Mouse (Mus musculus): ENCODE measurements around the gene Map6. TPM values are rescaled to one million over a fixed set of nuclear protein-coding genes. Genes with fewer than 3 reads are reported as not detected.
A peak's percentile ranks its signal among the peaks of the same experiment; 100 is the strongest.

Gene Map6
- 153 and 155 TPM in 2 replicates for polyA plus RNA-seq (2015; fragmentation: Nextera tagmentation; extraction: Ambion mirVana)

GRCm38 (mm10) chr7:99267251-99267896 is at the start of gene Map6:
Gene Map6, plus strand, starts transcription at chr7:99267447.
- peak within 1 kb of the TSS; percentile 67 for H3K4me3 ChIP-seq
- H3K9ac ChIP-seq = peak within 1 kb of the TSS; percentile 81
- H3K4me1 ChIP-seq = peaks cover 40% of the 10 kb centered on the region
- H3K9me3 ChIP-seq = no peaks in the 10 kb centered on the region
- no peaks in the 10 kb centered on the region for H3K27me3 ChIP-seq (replicated peaks)
- under 1% methylated on average over 33 of the region's 34 CpGs for WGBS
- H3K4me2 ChIP-seq = peak within 1 kb of the TSS; percentile 90
- peak; percentile 79 for ATAC-seq (replicated peaks)
- H3K36me3 ChIP-seq (replicated peaks) = no peaks in the 10 kb centered on the region
- peak within 1 kb of the TSS; percentile 96 for H3K27ac ChIP-seq

GRCm38 (mm10) chr7:99224225-99224624 is 43.0 kb upstream of the Map6 start:
- no peaks in the 10 kb centered on the region for H3K36me3 ChIP-seq (replicated peaks)

GRCm38 (mm10) chr7:99224648-99225190 is 42.5 kb upstream of the Map6 start:
- no peaks in the 10 kb centered on the region for H3K9me3 ChIP-seq
- H3K9ac ChIP-seq = no peak overlapping the region
- WGBS = 39% methylated on average over 1 of the region's 1 CpGs
- no peak overlapping the region for H3K4me2 ChIP-seq
- no peak overlapping the region for H3K4me3 ChIP-seq
- no peak overlapping the region for H3K27ac ChIP-seq
- no peaks in the 10 kb centered on the region for H3K4me1 ChIP-seq
- ATAC-seq (replicated peaks) = no peak
- H3K27me3 ChIP-seq (replicated peaks) = no peaks in the 10 kb centered on the region
- H3K36me3 ChIP-seq (replicated peaks) = no peaks in the 10 kb centered on the region

More at GRCm38 (mm10) chr7:99224225-99224624, 43.0 kb upstream of the Map6 start:
- Histone ChIP-seq H3K9me3 (no peaks in the 10 kb centered on the region), H3K4me2 (no peak overlapping the region), H3K27ac (no peak overlapping the region), H3K4me3 (no peak overlapping the region), H3K9ac (no peak overlapping the region), H3K4me1 (no peaks in the 10 kb centered on the region), H3K27me3 (replicated peaks) (no peaks in the 10 kb centered on the region)
- WGBS = 63% methylated on average over 7 of the region's 7 CpGs
- no peak for ATAC-seq (replicated peaks)

GRCm38 (mm10) chr7:99225421-99225820 is 41.8 kb upstream of the Map6 start:
- H3K4me2 ChIP-seq = no peak overlapping the region
- ATAC-seq (replicated peaks) = no peak
- WGBS = 76% methylated on average over 6 of the region's 6 CpGs

GRCm38 (mm10) chr7:99226662-99227061 is 40.6 kb upstream of the Map6 start:
- Histone ChIP-seq H3K4me3 (no peak overlapping the region), H3K9me3 (no peaks in the 10 kb centered on the region), H3K27me3 (replicated peaks) (no peaks in the 10 kb centered on the region), H3K27ac (no peak overlapping the region), H3K4me2 (no peak overlapping the region), H3K4me1 (no peaks in the 10 kb centered on the region), H3K36me3 (replicated peaks) (no peaks in the 10 kb centered on the region), H3K9ac (no peak overlapping the region)
- ATAC-seq (replicated peaks) = no peak
- WGBS = 95% methylated on average over 10 of the region's 10 CpGs

More at GRCm38 (mm10) chr7:99225421-99225820, 41.8 kb upstream of the Map6 start:
- no peak overlapping the region for H3K4me3 ChIP-seq
- no peaks in the 10 kb centered on the region for H3K27me3 ChIP-seq (replicated peaks)
- H3K36me3 ChIP-seq (replicated peaks) = no peaks in the 10 kb centered on the region
- H3K4me1 ChIP-seq = no peaks in the 10 kb centered on the region
- no peaks in the 10 kb centered on the region for H3K9me3 ChIP-seq
- H3K27ac ChIP-seq = no peak overlapping the region
- H3K9ac ChIP-seq = no peak overlapping the region

GRCm38 (mm10) chr7:99227267-99227666 is 40.0 kb upstream of the Map6 start:
- no peak for ATAC-seq (replicated peaks)
- 89% methylated on average over 4 of the region's 4 CpGs for WGBS
- no peaks in the 10 kb centered on the region for H3K27me3 ChIP-seq (replicated peaks)
- no peak overlapping the region for H3K4me3 ChIP-seq
- H3K27ac ChIP-seq = no peak overlapping the region
- no peaks in the 10 kb centered on the region for H3K9me3 ChIP-seq
- no peak overlapping the region for H3K4me2 ChIP-seq
- H3K4me1 ChIP-seq = no peaks in the 10 kb centered on the region
- H3K36me3 ChIP-seq (replicated peaks) = no peaks in the 10 kb centered on the region
- H3K9ac ChIP-seq = no peak overlapping the region

- H3K36me3 ChIP-seq (replicated peaks) = no peaks in the 10 kb centered on the region
- no peak overlapping the region for H3K4me3 ChIP-seq
- H3K27me3 ChIP-seq (replicated peaks) = no peaks in the 10 kb centered on the region
- no peak overlapping the region for H3K27ac ChIP-seq
- H3K4me1 ChIP-seq = no peaks in the 10 kb centered on the region
- ATAC-seq (replicated peaks) = no peak
- H3K4me2 ChIP-seq = no peak overlapping the region
- no peaks in the 10 kb centered on the region for H3K9me3 ChIP-seq
- 83% methylated on average over 8 of the region's 8 CpGs for WGBS
- H3K9ac ChIP-seq = no peak overlapping the region
Measured at GRCm38 (mm10) chr7:99228825-99229224, 38.4 kb upstream of the Map6 start.

- WGBS = 12% methylated on average over 2 of the region's 2 CpGs
- H3K4me3 ChIP-seq = no peak overlapping the region
- H3K27me3 ChIP-seq (replicated peaks) = no peaks in the 10 kb centered on the region
- no peak overlapping the region for H3K9ac ChIP-seq
- H3K9me3 ChIP-seq = no peaks in the 10 kb centered on the region
- no peak overlapping the region for H3K4me2 ChIP-seq
- H3K36me3 ChIP-seq (replicated peaks) = no peaks in the 10 kb centered on the region
- H3K4me1 ChIP-seq = no peaks in the 10 kb centered on the region
- H3K27ac ChIP-seq = no peak overlapping the region
- ATAC-seq (replicated peaks) = no peak
Measured at GRCm38 (mm10) chr7:99229411-99229810, 37.8 kb upstream of the Map6 start.

GRCm38 (mm10) chr7:99230061-99230747 is 37.0 kb upstream of the Map6 start:
- 75% methylated on average over 7 of the region's 7 CpGs for WGBS
- Histone ChIP-seq H3K27ac (no peak overlapping the region), H3K9ac (no peak overlapping the region), H3K4me3 (no peak overlapping the region), H3K36me3 (replicated peaks) (no peaks in the 10 kb centered on the region), H3K4me2 (no peak overlapping the region), H3K9me3 (no peaks in the 10 kb centered on the region), H3K4me1 (no peaks in the 10 kb centered on the region), H3K27me3 (replicated peaks) (no peaks in the 10 kb centered on the region)
- no peak for ATAC-seq (replicated peaks)

- Histone ChIP-seq H3K4me2 (no peak overlapping the region), H3K27me3 (replicated peaks) (no peaks in the 10 kb centered on the region), H3K9ac (no peak overlapping the region), H3K9me3 (no peaks in the 10 kb centered on the region), H3K36me3 (replicated peaks) (no peaks in the 10 kb centered on the region), H3K27ac (no peak overlapping the region), H3K4me1 (no peaks in the 10 kb centered on the region; the same call in 1 of the 2 replicates), H3K4me3 (no peak overlapping the region)
- no peak for ATAC-seq (replicated peaks)
- 78% methylated on average over 6 of the region's 6 CpGs for WGBS
Measured at GRCm38 (mm10) chr7:99232571-99232970, 34.7 kb upstream of the Map6 start.

GRCm38 (mm10) chr7:99234916-99235315 is 32.3 kb upstream of the Map6 start:
- no peak overlapping the region for H3K4me2 ChIP-seq
- peaks cover 4% of the 10 kb centered on the region; the same call in 1 of the 2 replicates for H3K4me1 ChIP-seq
- 44% methylated on average over 2 of the region's 2 CpGs for WGBS
- H3K27me3 ChIP-seq (replicated peaks) = 0 out of 2 replicates have a peak, but pooled peaks cover 7% of the 10 kb centered on the region
- no peaks in the 10 kb centered on the region for H3K9me3 ChIP-seq
- no peak overlapping the region for H3K4me3 ChIP-seq
- H3K36me3 ChIP-seq (replicated peaks) = no peaks in the 10 kb centered on the region
- no peak for ATAC-seq (replicated peaks)
- H3K27ac ChIP-seq = no peak overlapping the region
- H3K9ac ChIP-seq = no peak overlapping the region

GRCm38 (mm10) chr7:99235657-99236056 is 31.6 kb upstream of the Map6 start:
- H3K4me1 ChIP-seq = peaks cover 4% of the 10 kb centered on the region; the same call in 1 of the 2 replicates
- WGBS = 77% methylated on average over 2 of the region's 2 CpGs
- H3K4me2 ChIP-seq = no peak overlapping the region
- H3K27me3 ChIP-seq (replicated peaks) = peaks cover 7% of the 10 kb centered on the region; the same call in 1 of the 2 replicates
- no peak overlapping the region for H3K9ac ChIP-seq
- H3K36me3 ChIP-seq (replicated peaks) = no peaks in the 10 kb centered on the region
- ATAC-seq (replicated peaks) = no peak
- no peaks in the 10 kb centered on the region for H3K9me3 ChIP-seq
- no peak overlapping the region for H3K4me3 ChIP-seq
- H3K27ac ChIP-seq = no peak overlapping the region

Data from midbrain, embryonic 15.5 days (tissue).